Mouse (Mus musculus) C2C12 (cell line): ENCODE measurements around the gene Kif16b.

Experiments
- CEBPB ChIP-seq: IDR thresholded peaks from one replicate; pipeline ENCODE4 v1.6.1; 2011; ENCODE audit warnings: low read depth, mild to moderate bottlenecking, control low read depth, moderate library complexity
- CTCF ChIP-seq: IDR thresholded peaks from one replicate; pipeline ENCODE4 v1.5.1; 2011; ENCODE audit not compliant: control insufficient read depth, insufficient read depth, insufficient read length
- MAX ChIP-seq: IDR thresholded peaks from one replicate; pipeline ENCODE4 v1.6.1; 2011; ENCODE audit warnings: mild to moderate bottlenecking, control low read depth
- MYOD1 ChIP-seq: IDR thresholded peaks from one replicate; pipeline ENCODE4 v1.6.1; 2011; ENCODE audit warnings: low read depth; ENCODE audit not compliant: control insufficient read depth, insufficient read length
- MYOG ChIP-seq: IDR thresholded peaks from one replicate; pipeline ENCODE4 v1.6.1; 2011; ENCODE audit not compliant: control insufficient read depth, insufficient read length; ENCODE audit errors: extremely low read depth
- USF1 ChIP-seq: IDR thresholded peaks from one replicate; pipeline ENCODE4 v1.6.1; 2011; ENCODE audit warnings: low read depth, mild to moderate bottlenecking, control low read depth, moderate library complexity

DNA sequence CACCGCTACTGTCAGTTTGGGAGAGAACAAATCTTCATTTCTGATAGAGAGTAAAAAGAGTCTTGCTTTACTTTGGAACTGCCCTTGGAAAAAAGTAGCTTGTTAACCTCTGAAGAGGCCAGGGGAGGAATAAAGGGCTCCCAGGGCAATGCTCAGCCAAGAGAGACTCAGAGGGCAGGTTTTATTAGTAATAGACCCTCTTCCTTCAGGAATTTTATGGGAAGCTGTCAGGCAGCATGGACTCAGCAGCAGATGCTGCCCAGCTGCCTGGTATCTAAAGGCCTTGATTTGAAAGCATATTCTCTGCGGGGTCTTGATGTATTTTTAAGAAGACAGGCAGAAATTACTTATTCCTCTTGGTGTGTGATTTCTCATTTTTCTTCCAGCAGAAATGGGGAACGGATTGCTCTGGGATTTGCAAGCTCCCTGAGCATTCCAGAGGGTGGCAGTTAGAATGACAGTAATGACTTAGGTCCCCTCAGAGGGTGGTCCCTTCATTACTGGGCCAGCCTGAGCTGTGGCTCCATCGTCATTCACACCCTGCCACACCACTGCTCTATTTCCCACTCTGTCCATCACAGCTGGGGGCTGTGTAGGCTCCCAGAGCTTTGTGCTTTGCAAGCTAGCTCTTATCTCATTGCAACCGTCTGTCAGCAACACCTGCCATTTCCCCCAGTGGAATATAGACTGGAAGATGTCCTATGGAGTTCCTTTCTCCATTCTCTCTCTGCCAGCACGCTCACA, 39.7 kb upstream of the Kif16b start:
- no peak for TF ChIP-seq CTCF
- TF ChIP-seq MAX, result no peak
- no peak for TF ChIP-seq USF1
- TF ChIP-seq MYOD1, result no peak
- no peak for TF ChIP-seq MYOG
- TF ChIP-seq CEBPB, result no peak
